Mouse (Mus musculus) ES-E14 (cell line): Measurements from ENCODE around the gene BC051665. TPM values are rescaled to one million over a fixed set of nuclear protein-coding genes. Genes with fewer than 3 reads are reported as not detected.

Experiments
- DNase-seq: peaks from one replicate; pipeline ENCODE4 v3.0.0-alpha.2; 2013; ENCODE audit warnings: low read depth, low spot score
- H3K27ac ChIP-seq: 2 replicates; pipeline ENCODE4 v1.5.1; 2012; ENCODE audit warnings: low read depth, mild to moderate bottlenecking, low read length, moderate library complexity, mixed read lengths; ENCODE audit not compliant: poor library complexity, insufficient read depth, severe bottlenecking
- H3K36me3 ChIP-seq: 2 replicates; pipeline ENCODE4 v1.6.1; 2012; ENCODE audit warnings: mild to moderate bottlenecking, low read length, moderate library complexity, mixed read lengths; ENCODE audit not compliant: control insufficient read depth, poor library complexity, insufficient read depth, severe bottlenecking
- H3K4me1 ChIP-seq, 2 experiments: fragments of 150-350 bp in 1 of 2; sonication (generic) in 1 of 2; 2 replicates each; pipeline ENCODE4 v1.6.1; 2012; ENCODE audit warnings: low read length in 2 of 2, mild to moderate bottlenecking in 1 of 2, mixed read lengths in 1 of 2; ENCODE audit not compliant: control insufficient read depth in 2 of 2, insufficient read depth in 2 of 2, poor library complexity in 1 of 2
- H3K4me3 ChIP-seq, 2 experiments: fragments of 150-350 bp in 1 of 2; sonication (generic) in 1 of 2; 2 replicates each; pipeline ENCODE4 v1.5.1; 2012; ENCODE audit warnings: low read length in 2 of 2, low read depth in 1 of 2, mild to moderate bottlenecking in 1 of 2, mixed read lengths in 1 of 2; ENCODE audit not compliant: insufficient read depth in 1 of 2, poor library complexity in 1 of 2, severe bottlenecking in 1 of 2
- H3K9ac ChIP-seq: 2 replicates; pipeline ENCODE4 v1.6.1; 2012; ENCODE audit warnings: low read depth, mild to moderate bottlenecking, low read length, mixed read lengths; ENCODE audit not compliant: poor library complexity, insufficient read depth, severe bottlenecking
- H3K9me3 ChIP-seq: fragments of 150-350 bp; sonication (generic); 2 replicates; pipeline ENCODE4 v1.6.1; 2012; ENCODE audit warnings: low read depth, mild to moderate bottlenecking, low read length; ENCODE audit not compliant: control insufficient read depth, insufficient read depth
- CHD2 ChIP-seq: IDR thresholded peaks from 2 replicates; pipeline ENCODE4 v1.6.1; 2014; ENCODE audit warnings: mild to moderate bottlenecking, low read depth, low read length, inconsistent platforms
- HCFC1 ChIP-seq: IDR thresholded peaks from 2 replicates; pipeline ENCODE4 v1.6.1; 2012; ENCODE audit warnings: low read length, inconsistent platforms, borderline replicate concordance; ENCODE audit not compliant: insufficient read depth
- MAFK ChIP-seq: IDR thresholded peaks from 2 replicates; pipeline ENCODE4 v1.6.1; 2014; ENCODE audit warnings: mild to moderate bottlenecking, low read depth, low read length, inconsistent platforms; ENCODE audit not compliant: insufficient read depth
- ZC3H11A ChIP-seq: IDR thresholded peaks from 2 replicates; pipeline ENCODE4 v1.6.1; 2012; ENCODE audit warnings: low read depth, mild to moderate bottlenecking, inconsistent platforms, low read length, borderline replicate concordance
- ZNF384 ChIP-seq: IDR thresholded peaks from 2 replicates; pipeline ENCODE4 v1.6.1; 2012; ENCODE audit warnings: low read depth, low read length, inconsistent platforms
- in situ Hi-C, 2 experiments: fragments of 600-800 bp; cut with MboI; formaldehyde crosslinking; loops; one replicate each; pipeline ENCODE4 v1.15.1; 2025; ENCODE audit warnings: low sequenced_read_pairs in 2 of 2, inconsistent platforms in 1 of 2; ENCODE audit not compliant: unreplicated experiment in 2 of 2
- total RNA-seq: library from RNA; depleted of rRNA; stranded (reverse); fragments of 300-350 nt; gene quantifications from 2 replicates; pipeline ENCODE4 v1.2.3, GENCODE M21; 2012

Gene BC051665
- total RNA-seq, 1 experiment: not detected

DNA sequence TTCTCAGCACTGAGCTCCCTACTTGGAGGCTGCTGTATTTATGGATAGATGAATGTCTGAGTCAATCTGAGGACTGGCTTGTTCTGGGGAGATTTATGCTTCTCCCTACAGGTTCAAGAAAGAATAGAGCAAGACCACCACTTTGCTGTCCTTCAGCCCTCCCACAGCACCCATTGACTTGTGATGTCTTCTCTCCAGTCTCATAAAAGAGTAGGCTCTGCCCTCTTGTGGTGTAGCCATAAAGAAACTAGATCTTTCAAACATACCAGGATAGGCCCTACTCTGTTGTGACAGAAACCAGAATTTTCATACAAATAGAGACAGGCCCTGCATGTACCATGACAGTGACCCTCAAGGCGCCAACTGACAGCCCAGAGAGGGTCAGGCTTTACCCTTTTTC is 39.0 kb downstream of the BC051665 start:
- in situ Hi-C loops: loop anchor here in 1 of 2 experiments (5.0 kb wide), 1 partner anchor 270 kb away; no protein-coding TSS in a partner anchor
- no peak for DNase-seq
- Histone ChIP-seq H3K4me1 (peaks cover 0 to 6% of the 10 kb centered on the region in 2 experiments; a peak in 2 of 4 replicates), H3K9ac (no peak overlapping the region), H3K9me3 (no peaks in the 10 kb centered on the region), H3K27ac (no peak overlapping the region), H3K4me3 (no peak overlapping the region), H3K36me3 (peaks cover 21% of the 10 kb centered on the region; the same call in 1 of the 2 replicates)
- TF ChIP-seq CHD2 (no peak), ZC3H11A (no peak), ZNF384 (no peak), MAFK (no peak), HCFC1 (no peak)

DNA sequence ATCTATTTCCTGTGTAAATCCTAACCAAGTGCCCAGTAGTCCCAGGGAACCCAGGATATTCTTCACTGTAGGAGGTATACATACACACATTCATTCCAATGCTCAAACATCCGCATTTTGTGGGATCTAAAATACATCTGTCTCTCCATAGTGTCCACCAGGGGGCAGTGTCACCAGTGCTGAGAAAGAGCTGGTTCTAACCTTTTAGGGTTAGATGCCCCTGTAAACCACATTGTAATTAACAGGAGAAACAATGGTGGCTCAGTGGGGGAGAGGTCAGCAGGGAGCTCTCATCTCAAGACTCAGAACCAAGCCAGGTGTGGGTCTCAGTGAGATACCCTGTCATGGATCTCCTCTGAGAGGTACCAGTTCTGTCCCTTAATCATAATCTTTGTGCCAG is 39.9 kb downstream of the BC051665 start:
- H3K9me3 ChIP-seq: no peaks in the 10 kb centered on the region
- no peak overlapping the region for H3K9ac ChIP-seq
- no peak for TF ChIP-seq CHD2
- no peak for TF ChIP-seq ZC3H11A
- TF ChIP-seq ZNF384: no peak
- TF ChIP-seq MAFK: no peak
- no peak for TF ChIP-seq HCFC1
- peak; percentile 36 for DNase-seq
- H3K4me3 ChIP-seq: no peak overlapping the region
- peaks cover 0 to 6% of the 10 kb centered on the region in 2 experiments; a peak in 2 of 4 replicates for H3K4me1 ChIP-seq
- H3K27ac ChIP-seq: no peak overlapping the region
- in situ Hi-C loops: loop anchor here in 1 of 2 experiments (5.0 kb wide), 1 partner anchor 269 kb away; no protein-coding TSS in a partner anchor
- peaks cover 16% of the 10 kb centered on the region; the same call in 1 of the 2 replicates for H3K36me3 ChIP-seq

DNA sequence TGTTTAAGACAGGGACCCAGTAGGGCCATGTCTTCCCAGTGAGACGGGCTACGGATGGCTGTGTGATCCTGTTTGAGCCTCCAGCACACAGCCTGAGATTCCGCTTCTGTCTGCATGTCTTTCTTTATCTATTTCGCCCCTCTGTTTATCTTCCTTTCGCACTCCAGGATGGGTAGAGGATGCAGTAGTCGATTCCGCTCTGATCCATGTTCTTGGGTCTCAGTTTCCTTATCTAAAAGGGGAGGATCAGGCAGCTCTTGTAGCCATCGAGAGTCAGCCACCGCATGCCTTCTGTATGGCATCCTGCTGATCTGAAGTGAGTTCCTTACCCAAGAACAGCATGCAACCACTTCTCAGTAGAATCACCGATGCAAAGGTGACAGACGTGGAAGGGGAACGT is 40.8 kb downstream of the BC051665 start:
- Histone ChIP-seq H3K9me3 (no peaks in the 10 kb centered on the region), H3K4me3 (no peak overlapping the region), H3K27ac (no peak overlapping the region), H3K9ac (no peak overlapping the region), H3K36me3 (peaks cover 13% of the 10 kb centered on the region; the same call in 1 of the 2 replicates), H3K4me1 (peaks cover 0 to 6% of the 10 kb centered on the region in 2 experiments; a peak in 2 of 4 replicates)
- no peak for DNase-seq
- TF ChIP-seq ZNF384 (no peak), CHD2 (no peak), HCFC1 (no peak), ZC3H11A (no peak), MAFK (no peak)
- in situ Hi-C loops: loop anchor here in 1 of 2 experiments (5.0 kb wide), 1 partner anchor 268 kb away; no protein-coding TSS in a partner anchor

DNA sequence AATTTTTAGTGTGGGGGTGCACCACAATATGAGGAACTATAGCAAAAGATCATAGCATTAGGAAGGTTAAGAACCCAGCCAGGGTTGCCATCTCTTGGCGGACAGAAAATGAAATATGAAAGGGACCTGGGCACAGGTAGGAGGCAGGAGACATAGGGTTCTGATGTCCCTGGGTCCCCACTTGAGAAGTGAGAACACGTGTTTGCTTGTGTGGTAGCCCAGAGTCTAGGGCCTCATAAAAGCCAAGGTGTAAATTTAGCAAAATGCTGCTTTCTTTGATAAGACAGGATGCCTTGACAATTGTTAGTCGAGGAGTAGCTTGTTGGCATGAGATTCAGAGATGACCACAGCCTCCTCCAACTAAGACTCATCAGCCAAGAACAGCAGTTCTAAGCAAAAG is 41.4 kb downstream of the BC051665 start:
- peaks cover 0 to 6% of the 10 kb centered on the region in 2 experiments; a peak in 2 of 4 replicates for H3K4me1 ChIP-seq
- TF ChIP-seq ZNF384 (no peak), HCFC1 (no peak), ZC3H11A (no peak), MAFK (no peak), CHD2 (no peak)
- H3K9me3 ChIP-seq: no peaks in the 10 kb centered on the region
- no peak overlapping the region for H3K27ac ChIP-seq
- H3K9ac ChIP-seq: no peak overlapping the region
- in situ Hi-C loops: loop anchor here (5.0 kb wide), 2 partner anchors 262 to 267 kb away; no protein-coding TSS in a partner anchor
- peaks cover 10% of the 10 kb centered on the region; the same call in 1 of the 2 replicates for H3K36me3 ChIP-seq
- H3K4me3 ChIP-seq: no peak overlapping the region
- no peak for DNase-seq

DNA sequence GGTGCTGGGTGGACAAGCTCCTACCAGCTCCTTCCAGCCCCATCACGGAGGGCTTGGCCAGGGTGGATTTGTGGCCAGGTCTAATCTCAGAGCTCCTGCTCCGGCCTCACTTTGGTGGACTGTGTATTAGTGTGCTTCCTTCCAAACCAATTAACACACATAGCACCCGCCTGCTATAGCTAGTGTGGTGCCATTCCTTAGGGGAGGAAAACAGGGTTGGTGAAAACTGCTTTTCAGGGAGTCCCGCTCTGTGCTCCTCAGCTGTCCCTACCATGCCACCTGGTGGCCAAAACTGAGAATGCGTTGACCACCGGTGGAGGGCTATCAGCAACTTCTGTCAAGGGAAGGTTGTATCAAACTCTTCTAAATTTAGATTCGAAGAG is 42.1 kb downstream of the BC051665 start:
- H3K36me3 ChIP-seq: peaks cover 4% of the 10 kb centered on the region; the same call in 1 of the 2 replicates

More for the DNA sequence above, 42.1 kb downstream of the BC051665 start:
- peak; percentile 66 for DNase-seq
- in situ Hi-C loops: loop anchor here in 1 of 2 experiments (5.0 kb wide), 1 partner anchor 262 kb away; no protein-coding TSS in a partner anchor
- Histone ChIP-seq H3K4me1 (peaks cover 0 to 6% of the 10 kb centered on the region in 2 experiments; a peak in 2 of 4 replicates), H3K9ac (no peak overlapping the region), H3K27ac (no peak overlapping the region), H3K4me3 (no peak overlapping the region), H3K9me3 (no peaks in the 10 kb centered on the region)
- TF ChIP-seq ZC3H11A (no peak), HCFC1 (no peak), MAFK (no peak), CHD2 (no peak), ZNF384 (no peak)
